Mouse (Mus musculus): ENCODE results near the gene Slc30a6. TPM values are rescaled to one million over a fixed set of nuclear protein-coding genes. Genes with fewer than 3 reads are reported as not detected.

Slc30a6 gene
- polyA plus RNA-seq (2014; fragmentation: Nextera tagmentation; extraction: Ambion mirVana) = 46.2 and 47.4 TPM in 2 replicates

DNA sequence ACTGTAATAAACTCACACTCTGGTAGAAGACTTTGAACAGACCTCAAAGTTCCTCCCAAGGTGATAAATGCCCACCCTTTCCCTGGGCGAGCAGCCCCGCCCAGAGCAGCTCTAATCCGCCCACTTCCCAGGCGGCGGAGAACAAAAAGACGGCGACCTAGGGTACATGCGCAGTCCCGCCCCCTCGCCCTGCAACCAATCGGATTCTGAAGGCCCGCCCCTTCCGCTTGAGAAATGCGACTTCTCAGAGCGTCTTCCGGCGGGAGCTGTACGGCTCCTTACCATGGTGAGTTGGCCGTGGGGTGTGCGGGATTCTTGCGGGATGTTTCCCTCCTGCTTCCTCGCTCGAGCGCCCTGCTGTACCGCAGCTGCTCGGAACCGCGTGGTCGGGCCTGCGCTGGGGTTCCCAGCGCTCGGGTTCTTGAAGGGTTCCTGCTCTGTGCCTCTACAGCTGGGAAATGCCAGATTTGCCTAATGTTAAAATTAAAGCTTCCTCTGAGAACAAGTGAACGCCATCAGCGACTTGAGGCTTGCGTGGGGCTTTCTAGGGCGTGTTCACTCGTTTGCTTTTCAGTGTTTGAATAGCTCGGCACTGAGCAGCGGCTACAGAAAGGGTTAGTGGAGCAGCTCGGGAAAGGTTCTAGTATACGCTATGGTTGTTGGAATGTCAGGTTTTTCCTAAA, at the start of gene Slc30a6:
Slc30a6 (plus strand) TSS at position 226 of the 683 bp plus-strand sequence.
- under 1% methylated on average over 41 of the region's 41 CpGs for WGBS
- peak within 1 kb of the TSS; percentile 79 for H3K27ac ChIP-seq (ENCODE audit: low read depth, low read length)
- ATAC-seq (ENCODE audit: low FRiP score, low TSS enrichment) = peak; percentile 99
- peak within 1 kb of the TSS; percentile 48 for H3K4me2 ChIP-seq (replicated peaks; ENCODE audit: low read depth, low read length)
- H3K9ac ChIP-seq (ENCODE audit: low read depth, low read length) = peak within 1 kb of the TSS; percentile 91
- H3K4me3 ChIP-seq (ENCODE audit: low read length) = peak within 1 kb of the TSS; percentile 82
- H3K36me3 ChIP-seq (ENCODE audit: control insufficient read depth, insufficient read depth, low read length) = no peaks in the 10 kb centered on the region; the same call in 1 of the 2 replicates
- H3K4me1 ChIP-seq (ENCODE audit: control insufficient read depth, insufficient read depth, low read length) = no peaks in the 10 kb centered on the region
- no peaks in the 10 kb centered on the region for H3K27me3 ChIP-seq (ENCODE audit: control insufficient read depth, insufficient read depth, low read length)
- H3K9me3 ChIP-seq (ENCODE audit: control insufficient read depth, low read length) = no peaks in the 10 kb centered on the region

GRCm38 (mm10) chr17:74363592-74363991, 31.8 kb upstream of the Slc30a6 start:
- no peak overlapping the region for H3K4me3 ChIP-seq (ENCODE audit: low read length)
- peaks cover 33% of the 10 kb centered on the region; the same call in 1 of the 2 replicates for H3K36me3 ChIP-seq (ENCODE audit: control insufficient read depth, insufficient read depth, low read length)
- 100% methylated on average over 1 of the region's 1 CpGs for WGBS
- no peak overlapping the region for H3K9ac ChIP-seq (ENCODE audit: low read depth, low read length)
- ATAC-seq (ENCODE audit: low FRiP score, low TSS enrichment) = no peak
- H3K27ac ChIP-seq (ENCODE audit: low read depth, low read length) = no peak overlapping the region
- no peaks in the 10 kb centered on the region for H3K4me1 ChIP-seq (ENCODE audit: control insufficient read depth, insufficient read depth, low read length)
- H3K9me3 ChIP-seq (ENCODE audit: control insufficient read depth, low read length) = no peaks in the 10 kb centered on the region
- H3K27me3 ChIP-seq (ENCODE audit: control insufficient read depth, insufficient read depth, low read length) = no peaks in the 10 kb centered on the region
- H3K4me2 ChIP-seq (replicated peaks; ENCODE audit: low read depth, low read length) = no peak overlapping the region

DNA sequence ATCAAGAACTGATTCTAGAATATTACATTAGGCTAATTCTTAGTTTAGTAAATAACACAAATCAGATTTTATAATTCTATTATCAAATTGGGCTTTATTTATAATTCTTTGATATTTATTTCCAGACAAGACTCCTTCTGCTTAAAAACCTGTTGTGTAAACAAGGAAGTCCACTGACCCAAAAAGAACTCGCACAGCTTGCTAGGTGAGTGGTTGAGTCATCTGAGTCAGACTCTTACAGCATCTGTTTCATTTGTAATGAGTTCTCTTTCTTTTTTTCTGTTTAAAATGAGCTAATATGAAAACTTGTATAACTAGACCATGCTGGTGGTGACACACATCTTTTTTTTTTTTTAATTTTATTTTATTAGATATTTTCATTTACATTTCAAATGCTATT, 18.5 kb upstream of the Slc30a6 start:
- no peak for ATAC-seq (ENCODE audit: low FRiP score, low TSS enrichment)
- peaks cover 64% of the 10 kb centered on the region for H3K36me3 ChIP-seq (ENCODE audit: control insufficient read depth, insufficient read depth, low read length)
- no peaks in the 10 kb centered on the region for H3K27me3 ChIP-seq (ENCODE audit: control insufficient read depth, insufficient read depth, low read length)

GRCm38 (mm10) chr17:74386657-74387056, 8.8 kb upstream of the Slc30a6 start:
- Histone ChIP-seq H3K9me3 (ENCODE audit: control insufficient read depth, low read length) (no peaks in the 10 kb centered on the region), H3K4me1 (ENCODE audit: control insufficient read depth, insufficient read depth, low read length) (no peaks in the 10 kb centered on the region), H3K9ac (ENCODE audit: low read depth, low read length) (no peak overlapping the region), H3K27me3 (ENCODE audit: control insufficient read depth, insufficient read depth, low read length) (no peaks in the 10 kb centered on the region), H3K4me2 (replicated peaks; ENCODE audit: low read depth, low read length) (no peak overlapping the region), H3K4me3 (ENCODE audit: low read length) (no peak overlapping the region), H3K36me3 (ENCODE audit: control insufficient read depth, insufficient read depth, low read length) (peaks cover 57% of the 10 kb centered on the region), H3K27ac (ENCODE audit: low read depth, low read length) (no peak overlapping the region)
- no peak for ATAC-seq (ENCODE audit: low FRiP score, low TSS enrichment)

More for the DNA sequence above, 18.5 kb upstream of the Slc30a6 start:
- no peaks in the 10 kb centered on the region for H3K9me3 ChIP-seq (ENCODE audit: control insufficient read depth, low read length)
- no peak overlapping the region for H3K27ac ChIP-seq (ENCODE audit: low read depth, low read length)
- H3K9ac ChIP-seq (ENCODE audit: low read depth, low read length) = no peak overlapping the region
- H3K4me2 ChIP-seq (replicated peaks; ENCODE audit: low read depth, low read length) = no peak overlapping the region
- H3K4me3 ChIP-seq (ENCODE audit: low read length) = no peak overlapping the region
- no peaks in the 10 kb centered on the region for H3K4me1 ChIP-seq (ENCODE audit: control insufficient read depth, insufficient read depth, low read length)
- 100% methylated on average over 1 of the region's 1 CpGs for WGBS

GRCm38 (mm10) chr17:74389847-74390246, 5.6 kb upstream of the Slc30a6 start:
- H3K9ac ChIP-seq (ENCODE audit: low read depth, low read length) = no peak overlapping the region
- WGBS = 82% methylated on average over 3 of the region's 3 CpGs
- peaks cover 33% of the 10 kb centered on the region for H3K36me3 ChIP-seq (ENCODE audit: control insufficient read depth, insufficient read depth, low read length)
- no peak overlapping the region for H3K4me3 ChIP-seq (ENCODE audit: low read length)
- H3K27me3 ChIP-seq (ENCODE audit: control insufficient read depth, insufficient read depth, low read length) = no peaks in the 10 kb centered on the region
- no peaks in the 10 kb centered on the region for H3K4me1 ChIP-seq (ENCODE audit: control insufficient read depth, insufficient read depth, low read length)
- no peaks in the 10 kb centered on the region for H3K9me3 ChIP-seq (ENCODE audit: control insufficient read depth, low read length)
- ATAC-seq (ENCODE audit: low FRiP score, low TSS enrichment) = no peak
- no peak overlapping the region for H3K4me2 ChIP-seq (replicated peaks; ENCODE audit: low read depth, low read length)
- no peak overlapping the region for H3K27ac ChIP-seq (ENCODE audit: low read depth, low read length)

DNA sequence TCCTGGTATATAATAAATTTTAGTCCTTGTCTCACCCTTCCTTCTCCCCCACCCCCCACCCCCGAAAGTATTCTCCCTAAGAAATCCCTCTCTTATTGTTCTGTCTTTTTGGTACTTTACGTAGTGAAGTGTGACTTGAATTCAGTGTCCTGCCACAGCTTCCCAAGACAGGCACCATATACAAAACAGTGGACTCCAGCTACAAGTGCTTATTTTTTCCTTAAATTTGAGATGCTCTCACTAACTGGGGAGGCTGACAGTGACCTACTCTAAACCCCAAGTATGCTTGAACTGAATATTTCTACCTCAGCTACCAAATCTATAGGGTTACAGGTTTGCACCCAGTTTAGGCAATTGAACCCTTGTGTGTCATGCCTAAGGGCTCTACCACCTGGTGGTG, 1.0 kb upstream of the Slc30a6 start:
- H3K9ac ChIP-seq (ENCODE audit: low read depth, low read length) = no peak overlapping the region
- no peaks in the 10 kb centered on the region; the same call in 1 of the 2 replicates for H3K36me3 ChIP-seq (ENCODE audit: control insufficient read depth, insufficient read depth, low read length)
- no peak overlapping the region for H3K4me2 ChIP-seq (replicated peaks; ENCODE audit: low read depth, low read length)
- H3K4me1 ChIP-seq (ENCODE audit: control insufficient read depth, insufficient read depth, low read length) = no peaks in the 10 kb centered on the region
- ATAC-seq (ENCODE audit: low FRiP score, low TSS enrichment) = no peak
- H3K9me3 ChIP-seq (ENCODE audit: control insufficient read depth, low read length) = no peaks in the 10 kb centered on the region
- WGBS = 85% methylated on average over 2 of the region's 2 CpGs
- H3K4me3 ChIP-seq (ENCODE audit: low read length) = no peak overlapping the region
- no peak overlapping the region for H3K27ac ChIP-seq (ENCODE audit: low read depth, low read length)
- H3K27me3 ChIP-seq (ENCODE audit: control insufficient read depth, insufficient read depth, low read length) = no peaks in the 10 kb centered on the region

GRCm38 (mm10) chr17:74394855-74395254, 553 bp upstream of the Slc30a6 start:
- H3K9ac ChIP-seq (ENCODE audit: low read depth, low read length) = peak overlapping the region; percentile 91; the same call in 1 of the 2 replicates
- no peaks in the 10 kb centered on the region for H3K4me1 ChIP-seq (ENCODE audit: control insufficient read depth, insufficient read depth, low read length)
- H3K4me3 ChIP-seq (ENCODE audit: low read length) = peak overlapping the region; percentile 82
- H3K4me2 ChIP-seq (replicated peaks; ENCODE audit: low read depth, low read length) = peak overlapping the region; percentile 48
- no peaks in the 10 kb centered on the region; the same call in 1 of the 2 replicates for H3K36me3 ChIP-seq (ENCODE audit: control insufficient read depth, insufficient read depth, low read length)
- peak; percentile 60 for ATAC-seq (ENCODE audit: low FRiP score, low TSS enrichment)
- no peaks in the 10 kb centered on the region for H3K9me3 ChIP-seq (ENCODE audit: control insufficient read depth, low read length)
- no peaks in the 10 kb centered on the region for H3K27me3 ChIP-seq (ENCODE audit: control insufficient read depth, insufficient read depth, low read length)
- 0 out of 2 replicates have a peak overlapping the region, but pooled peaks have one; percentile 3 for H3K27ac ChIP-seq (ENCODE audit: low read depth, low read length)
- 32% methylated on average over 16 of the region's 16 CpGs for WGBS

- no peaks in the 10 kb centered on the region for H3K27me3 ChIP-seq (ENCODE audit: control insufficient read depth, insufficient read depth, low read length)
- H3K9me3 ChIP-seq (ENCODE audit: control insufficient read depth, low read length) = no peaks in the 10 kb centered on the region
- no peak overlapping the region for H3K9ac ChIP-seq (ENCODE audit: low read depth, low read length)
- H3K4me1 ChIP-seq (ENCODE audit: control insufficient read depth, insufficient read depth, low read length) = no peaks in the 10 kb centered on the region
- 83% methylated on average over 4 of the region's 4 CpGs for WGBS
- peak overlapping the region; percentile 82; the same call in 1 of the 2 replicates for H3K4me3 ChIP-seq (ENCODE audit: low read length)
- ATAC-seq (ENCODE audit: low FRiP score, low TSS enrichment) = no peak
- peak overlapping the region; percentile 35; the same call in 1 of the 2 replicates for H3K4me2 ChIP-seq (replicated peaks; ENCODE audit: low read depth, low read length)
- peaks cover under 1% of the 10 kb centered on the region; the same call in 1 of the 2 replicates for H3K36me3 ChIP-seq (ENCODE audit: control insufficient read depth, insufficient read depth, low read length)
- H3K27ac ChIP-seq (ENCODE audit: low read depth, low read length) = no peak overlapping the region
Observed at GRCm38 (mm10) chr17:74396766-74397165, 1.4 kb downstream of the Slc30a6 start.

- 85% methylated on average over 2 of the region's 2 CpGs for WGBS
- H3K36me3 ChIP-seq (ENCODE audit: control insufficient read depth, insufficient read depth, low read length) = peaks cover 5% of the 10 kb centered on the region; the same call in 1 of the 2 replicates
- H3K4me3 ChIP-seq (ENCODE audit: low read length) = no peak overlapping the region
- no peak overlapping the region for H3K27ac ChIP-seq (ENCODE audit: low read depth, low read length)
- no peak for ATAC-seq (ENCODE audit: low FRiP score, low TSS enrichment)
- no peaks in the 10 kb centered on the region for H3K9me3 ChIP-seq (ENCODE audit: control insufficient read depth, low read length)
- H3K27me3 ChIP-seq (ENCODE audit: control insufficient read depth, insufficient read depth, low read length) = no peaks in the 10 kb centered on the region
- no peak overlapping the region for H3K9ac ChIP-seq (ENCODE audit: low read depth, low read length)
- H3K4me2 ChIP-seq (replicated peaks; ENCODE audit: low read depth, low read length) = no peak overlapping the region
- no peaks in the 10 kb centered on the region for H3K4me1 ChIP-seq (ENCODE audit: control insufficient read depth, insufficient read depth, low read length)
Observed at GRCm38 (mm10) chr17:74397173-74397572, 1.8 kb downstream of the Slc30a6 start.

Data from kidney, embryonic 14.5 days (tissue).